Mouse (Mus musculus) kidney, postnatal 25 days (tissue): ENCODE measurements at regions not wholly inside any gene's neighbourhood (a gene's known extent, or its start where the extent isn't known, plus 50 kb on each side); places are given as distances from the start of the nearest gene placed in this dataset.

Experiments
- DNase-seq, 2 experiments: peaks; one replicate each; pipeline ENCODE4 v3.0.0; 2021; ENCODE audit warnings: mixed read lengths in 2 of 2

- no peak for DNase-seq
Measured at GRCm38 (mm10) chr16:97686561-97686960, 75.6 kb upstream of the Tmprss2 start.

GRCm38 (mm10) chr16:97685603-97686285 lies 74.7 kb upstream of the Tmprss2 start:
- peak; percentile 38 to 70 for DNase-seq

DNA sequence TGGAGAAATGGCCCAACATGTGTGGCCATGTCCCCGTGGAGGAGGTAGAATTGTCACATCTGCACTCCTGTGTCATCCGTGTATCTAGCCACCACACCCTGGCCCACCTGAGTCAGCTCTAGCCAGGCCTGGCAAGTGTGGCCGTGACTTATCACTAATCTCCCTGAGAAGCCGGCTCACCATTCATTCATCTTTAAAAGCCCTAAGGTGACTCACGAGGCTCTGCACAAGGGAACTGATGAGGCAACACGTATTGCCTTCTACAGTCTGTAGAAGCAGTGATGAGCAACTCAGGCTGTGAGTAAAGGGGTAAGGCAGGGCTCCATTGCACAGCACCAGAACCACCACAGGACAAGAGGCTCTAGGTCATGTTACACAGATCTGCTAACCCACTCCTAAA lies 70.2 kb upstream of the Tmprss2 start:
- no peak for DNase-seq

- no peak for DNase-seq
Measured at GRCm38 (mm10) chr16:97679820-97680219, 68.8 kb upstream of the Tmprss2 start.

DNA sequence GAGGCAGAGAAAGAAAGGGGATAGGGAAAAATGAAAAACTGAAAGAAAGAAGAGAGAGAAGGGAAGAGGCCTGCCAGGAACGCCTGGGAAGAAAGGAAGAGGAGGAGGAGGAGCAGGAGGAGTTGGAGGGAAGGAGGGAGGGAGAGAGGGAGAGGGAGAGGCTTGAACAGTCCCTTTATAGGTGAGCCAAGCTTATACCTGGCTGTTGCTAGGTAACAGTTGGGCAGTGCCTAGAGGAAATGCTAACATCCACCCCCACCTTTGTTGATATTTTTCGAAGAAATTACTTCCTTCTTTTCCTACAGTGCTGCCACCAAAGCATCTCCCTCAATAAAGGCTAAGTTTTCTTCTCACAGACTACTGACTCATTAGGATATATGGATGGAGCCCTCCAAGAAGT lies 68.3 kb upstream of the Tmprss2 start:
- no peak for DNase-seq

GRCm38 (mm10) chr16:97677621-97678020 lies 66.6 kb upstream of the Tmprss2 start:
- no peak for DNase-seq

DNA sequence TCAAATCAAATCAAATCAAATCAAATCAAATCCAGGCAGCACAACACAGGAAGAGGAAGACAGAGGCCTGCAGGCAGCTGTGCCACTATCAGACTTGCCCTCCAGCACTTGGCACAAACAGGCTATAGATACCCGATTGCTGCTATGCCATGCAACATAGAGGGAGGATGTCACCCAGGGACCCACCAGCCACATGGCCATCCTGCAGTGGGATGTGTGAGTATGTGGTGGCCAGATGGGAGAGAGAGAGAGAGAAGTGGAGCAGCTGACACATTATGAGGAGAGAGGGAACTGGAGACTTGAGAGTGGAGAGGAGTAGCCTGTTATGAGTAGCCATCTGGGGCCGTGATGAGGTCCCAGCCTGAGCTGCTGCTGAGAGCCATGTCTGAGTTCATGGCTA lies 62.6 kb upstream of the Tmprss2 start:
- DNase-seq, result no peak

DNA sequence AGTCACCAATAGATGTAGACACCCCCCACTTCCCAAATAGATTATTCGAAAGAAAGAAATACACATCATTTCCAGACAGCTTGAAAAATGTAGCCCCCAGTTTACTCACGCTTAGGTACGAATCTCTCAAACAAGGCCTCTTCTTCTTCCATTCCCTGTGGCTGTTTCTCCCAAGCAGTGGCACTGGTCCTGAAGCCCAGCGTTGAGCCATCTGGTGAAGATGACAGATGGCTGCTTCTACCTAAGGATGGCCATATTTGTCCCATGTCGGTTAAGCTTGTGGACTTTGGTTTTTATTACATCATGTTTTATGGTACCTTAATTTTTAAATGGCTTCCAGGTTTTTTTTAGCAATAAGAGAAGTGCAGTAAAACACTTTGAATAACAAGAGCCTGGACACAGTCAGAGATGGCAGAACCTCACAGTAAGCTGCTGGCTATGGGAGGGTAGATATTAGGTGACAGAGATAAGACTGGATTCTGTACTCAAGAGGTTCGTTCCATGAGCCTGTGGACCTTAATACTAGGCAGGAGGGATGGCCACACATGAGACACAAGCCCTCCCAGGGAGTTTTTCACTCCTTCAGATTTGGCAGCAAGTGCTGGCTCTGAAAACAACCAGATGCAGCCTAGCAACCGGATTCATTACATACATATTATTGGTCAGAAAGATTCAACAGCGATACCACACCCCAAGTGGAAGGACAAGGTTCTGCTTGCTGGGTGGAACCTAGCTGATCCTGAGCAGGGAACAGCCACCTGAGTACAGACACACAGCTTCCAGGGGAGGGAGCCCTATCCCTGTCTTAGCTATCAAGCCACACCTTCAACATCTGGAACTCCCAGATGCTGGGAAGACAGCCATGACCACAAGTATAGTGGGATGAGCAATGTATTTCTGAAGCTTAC lies 59.4 kb upstream of the Tmprss2 start:
- peak; percentile 43 to 69 for DNase-seq

DNA sequence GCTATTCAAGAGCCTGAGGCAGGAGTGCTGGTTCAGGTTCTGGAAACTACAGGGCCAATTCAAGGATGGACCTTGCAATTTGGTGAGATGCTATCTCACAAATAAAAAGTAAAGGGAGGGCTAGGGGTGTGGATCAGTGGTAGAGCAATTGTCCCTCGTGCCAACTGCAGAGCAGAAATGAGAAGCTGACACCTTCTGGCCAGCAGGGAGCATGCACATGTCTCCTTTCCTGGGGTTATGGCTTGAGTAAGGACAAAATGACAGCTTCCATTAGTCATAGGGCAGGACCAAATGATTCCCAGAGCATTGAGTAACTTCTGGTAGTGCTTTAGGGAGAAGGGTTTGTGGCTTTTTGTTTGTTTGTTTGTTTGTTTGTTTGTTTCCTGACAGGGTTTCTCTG lies 56.5 kb upstream of the Tmprss2 start:
- peak in 1 of 2 experiments; percentile 6 for DNase-seq

DNA sequence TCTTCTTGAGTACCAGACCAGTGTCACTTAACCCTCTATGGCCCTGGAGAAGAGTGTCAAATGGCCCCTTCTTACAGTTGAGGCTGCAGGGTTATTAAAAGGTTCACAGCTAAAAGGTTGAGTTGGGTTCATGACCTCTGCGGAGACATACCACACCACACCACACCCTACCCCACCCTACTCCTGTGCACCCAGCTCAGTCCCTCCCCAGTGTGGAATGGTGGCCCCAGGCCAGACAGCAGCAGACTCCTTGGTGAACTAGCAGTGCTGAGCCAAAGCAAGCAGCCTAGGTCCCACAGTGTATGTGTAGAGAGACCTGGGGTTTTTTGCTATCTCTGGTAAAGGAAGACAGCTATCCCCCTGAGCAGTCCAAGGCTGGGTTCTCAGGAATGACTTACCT lies 54.5 kb upstream of the Tmprss2 start:
- DNase-seq, result peak; percentile 17 to 51
